Mouse (Mus musculus) spleen, adult 2 months (tissue): ENCODE data around the gene Slc2a8.

ENCODE experiments used
- CTCF ChIP-seq: fragments of 200-500 bp; IDR thresholded peaks from 2 replicates; pipeline ENCODE4 v1.5.1; 2011; ENCODE audit warnings: mild to moderate bottlenecking, inconsistent platforms; ENCODE audit not compliant: insufficient read depth, insufficient read length, insufficient replicate concordance; ENCODE audit errors: extremely low read depth
- POLR2A ChIP-seq: fragments of 200-500 bp; IDR thresholded peaks from 2 replicates; pipeline ENCODE4 v1.6.1; 2011; ENCODE audit warnings: low read depth, low read length, inconsistent platforms

GRCm38 (mm10) chr2:32992130-32992529 is 10.2 kb upstream of the Slc2a8 start:
- TF ChIP-seq CTCF: no peak
- TF ChIP-seq POLR2A: no peak
